Mouse (Mus musculus) hindbrain, postnatal 0 days (tissue): ENCODE measurements around the gene Ppp1r9a. TPM values are rescaled to one million over a fixed set of nuclear protein-coding genes. Genes with fewer than 3 reads are reported as not detected.

ENCODE experiments used
- ATAC-seq: fragments of 200-750 bp; cut with Nextera tagmentation; 2 replicates; pipeline ENCODE4 v1.8.0; 2017; ENCODE audit warnings: mild to moderate bottlenecking, moderate TSS enrichment, moderate library complexity
- DNase-seq: peaks from one replicate; pipeline ENCODE4 v3.0.0-alpha.2; 2015; ENCODE audit warnings: low spot score
- H3K27ac ChIP-seq: fragments of 300-500 bp; sonication (generic); 2 replicates; pipeline ENCODE4 v1.5.1; 2014; ENCODE audit warnings: mild to moderate bottlenecking
- H3K27me3 ChIP-seq: fragments of 300-500 bp; sonication (generic); 2 replicates; pipeline ENCODE4 v1.6.1; 2014; ENCODE audit warnings: low read length, mixed read lengths; ENCODE audit not compliant: insufficient read depth
- H3K36me3 ChIP-seq: fragments of 300-500 bp; sonication (generic); 2 replicates; pipeline ENCODE4 v1.6.1; 2014; ENCODE audit warnings: low read length, mixed read lengths; ENCODE audit not compliant: insufficient read depth
- H3K4me1 ChIP-seq: fragments of 300-500 bp; sonication (generic); 2 replicates; pipeline ENCODE4 v1.6.1; 2014; ENCODE audit warnings: antibody characterized with exemption, low read length, mixed read lengths; ENCODE audit not compliant: insufficient read depth
- H3K4me2 ChIP-seq: fragments of 300-500 bp; sonication (generic); 2 replicates; pipeline ENCODE4 v1.6.1; 2014; ENCODE audit warnings: low read depth, mild to moderate bottlenecking, low read length, moderate library complexity, mixed read lengths
- H3K4me3 ChIP-seq: fragments of 300-500 bp; sonication (generic); 2 replicates; pipeline ENCODE4 v1.5.1; 2014; ENCODE audit warnings: low read length
- H3K9ac ChIP-seq: fragments of 300-500 bp; sonication (generic); replicated peaks from 2 replicates; pipeline ENCODE4 v1.6.1; 2014; ENCODE audit warnings: mild to moderate bottlenecking, low read length, moderate library complexity, mixed read lengths
- H3K9me3 ChIP-seq: fragments of 300-500 bp; sonication (generic); 2 replicates; pipeline ENCODE4 v1.6.1; 2016; ENCODE audit warnings: low read length, mixed read lengths
- CTCF ChIP-seq: IDR thresholded peaks from 2 replicates; pipeline ENCODE4 v1.5.1; 2016; ENCODE audit warnings: antibody characterized with exemption, control low read depth, low read depth
- WGBS: fragments of 180-500 bp; shearing (Covaris S2); extraction: QIAGEN DNeasy Blood & Tissue Kit; methylation state at CpG from one replicate; pipeline ENCODE4 v1.1.7; 2014; 5-methylcytosine and 5-hydroxymethylcytosine counted together
- polyA plus RNA-seq: library from polyadenylated mRNA; unstranded; fragments of >200 nt; fragmentation: Nextera tagmentation; extraction: Ambion mirVana; gene quantifications from 2 replicates; pipeline ENCODE4 v1.2.1, GENCODE M21; 2015
- total RNA-seq: library from RNA; depleted of rRNA; stranded (reverse); fragments of >200 nt; gene quantifications from 2 replicates; pipeline ENCODE4 v1.2.3, GENCODE M21; 2014

The Ppp1r9a gene
- total and polyA plus RNA-seq, 2 experiments from 2014 or later = 39.3 to 44.7 TPM

DNA sequence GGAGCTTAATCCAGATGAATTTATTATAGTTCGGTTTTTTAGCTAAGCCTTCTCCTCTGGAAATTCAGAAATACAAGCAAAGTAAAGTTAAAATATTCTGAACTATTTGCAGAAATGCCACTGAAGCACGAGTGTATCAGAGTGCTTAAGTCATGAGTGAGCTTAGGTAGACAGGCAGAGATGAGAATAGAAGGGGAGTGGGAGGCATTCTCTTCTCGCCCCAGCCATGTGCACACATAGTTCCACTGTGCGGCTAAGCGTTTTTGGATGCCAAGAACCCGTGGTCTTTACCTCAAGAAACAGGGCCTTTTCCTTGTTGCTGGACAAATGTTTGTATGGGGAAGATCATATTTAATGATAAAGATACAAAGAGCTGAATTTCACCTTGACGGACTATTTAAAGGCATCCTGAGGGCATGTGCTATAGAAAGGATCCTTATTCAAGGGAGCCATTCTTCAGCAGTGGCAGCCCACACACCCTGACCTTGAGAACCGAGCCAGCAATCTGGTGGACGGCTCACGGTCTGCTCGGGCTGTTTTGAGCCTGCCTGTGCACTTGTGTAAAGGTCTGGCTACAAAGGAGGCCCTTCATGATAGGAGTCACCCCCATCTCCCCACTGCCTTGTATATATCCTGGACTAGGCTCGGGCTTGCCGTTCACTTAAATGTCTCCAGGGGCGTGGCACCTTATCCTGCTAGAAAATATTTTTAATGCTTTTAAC lies 23.4 kb downstream of the Ppp1r9a start:
- no peak overlapping the region for H3K9ac ChIP-seq
- no peak overlapping the region for H3K4me3 ChIP-seq
- no peaks in the 10 kb centered on the region for H3K9me3 ChIP-seq
- H3K27ac ChIP-seq = no peak overlapping the region
- no peak for TF ChIP-seq CTCF
- H3K27me3 ChIP-seq = no peaks in the 10 kb centered on the region
- no peak; the same call in 1 of the 2 replicates for ATAC-seq
- H3K4me2 ChIP-seq = no peak overlapping the region
- no peaks in the 10 kb centered on the region for H3K4me1 ChIP-seq
- no peak for DNase-seq
- H3K36me3 ChIP-seq = no peaks in the 10 kb centered on the region
- 74% methylated on average over 14 of the region's 14 CpGs for WGBS

- no peaks in the 10 kb centered on the region for H3K4me1 ChIP-seq
- WGBS = 82% methylated on average over 3 of the region's 3 CpGs
These were observed 27.6 kb downstream of the Ppp1r9a start for GRCm38 (mm10) chr6:4930321-4930720.

DNA sequence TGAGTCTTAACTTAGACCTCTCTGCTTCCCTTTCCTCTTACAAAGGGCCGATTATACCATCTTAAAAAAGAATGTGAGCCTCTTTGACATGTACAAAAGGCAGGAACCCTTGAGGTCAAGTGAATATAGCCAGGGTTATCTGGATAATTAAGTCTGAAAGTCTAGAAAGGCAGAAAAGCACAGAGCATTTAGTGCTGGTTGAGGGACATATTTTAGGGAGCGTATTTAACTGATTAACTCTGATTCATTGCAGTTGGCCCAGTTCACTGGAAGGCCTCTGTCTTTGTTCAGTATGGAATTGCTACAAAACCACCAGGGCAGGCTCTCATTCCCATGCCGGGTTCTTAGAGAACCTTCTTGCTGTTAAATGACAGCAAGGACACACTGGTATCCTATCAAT lies 36.2 kb downstream of the Ppp1r9a start:
- Histone ChIP-seq H3K4me2 (no peak overlapping the region), H3K27ac (no peak overlapping the region), H3K36me3 (no peaks in the 10 kb centered on the region), H3K4me3 (no peak overlapping the region), H3K9me3 (no peaks in the 10 kb centered on the region), H3K27me3 (no peaks in the 10 kb centered on the region), H3K9ac (no peak overlapping the region), H3K4me1 (no peaks in the 10 kb centered on the region; the same call in 1 of the 2 replicates)
- WGBS = 33% methylated on average over 3 of the region's 3 CpGs
- TF ChIP-seq CTCF = no peak
- DNase-seq = no peak
- no peak for ATAC-seq

More at GRCm38 (mm10) chr6:4930321-4930720, 27.6 kb downstream of the Ppp1r9a start:
- Histone ChIP-seq H3K4me3 (no peak overlapping the region), H3K9me3 (no peaks in the 10 kb centered on the region), H3K36me3 (no peaks in the 10 kb centered on the region), H3K4me2 (no peak overlapping the region), H3K27ac (no peak overlapping the region), H3K27me3 (no peaks in the 10 kb centered on the region), H3K9ac (no peak overlapping the region)
- DNase-seq = no peak
- no peak for TF ChIP-seq CTCF
- ATAC-seq = no peak

DNA sequence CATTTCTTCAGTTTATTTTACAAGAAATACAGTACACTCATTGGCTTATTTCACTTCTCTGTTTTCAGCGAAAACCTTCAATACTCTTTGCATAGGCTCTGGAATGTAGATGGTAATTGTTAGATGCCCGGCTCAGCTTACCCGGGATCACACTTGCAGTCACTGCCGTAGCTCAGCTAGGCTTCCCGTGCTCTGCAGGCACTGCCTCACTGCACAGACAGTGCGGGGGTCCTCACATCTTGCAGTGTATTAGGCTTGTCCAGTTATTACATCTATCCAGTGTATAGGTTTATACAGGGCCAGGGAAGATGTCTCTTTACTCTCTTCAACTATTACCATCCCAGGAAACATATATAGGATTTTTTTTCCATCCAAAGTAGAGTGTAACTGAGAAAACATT lies 37.4 kb downstream of the Ppp1r9a start:
- Histone ChIP-seq H3K36me3 (no peaks in the 10 kb centered on the region), H3K4me3 (no peak overlapping the region), H3K9ac (no peak overlapping the region), H3K27me3 (no peaks in the 10 kb centered on the region), H3K27ac (no peak overlapping the region), H3K4me1 (no peaks in the 10 kb centered on the region; the same call in 1 of the 2 replicates), H3K9me3 (no peaks in the 10 kb centered on the region), H3K4me2 (no peak overlapping the region)
- 70% methylated on average over 6 of the region's 6 CpGs for WGBS
- DNase-seq (no peak), ATAC-seq (no peak)
- no peak for TF ChIP-seq CTCF

DNA sequence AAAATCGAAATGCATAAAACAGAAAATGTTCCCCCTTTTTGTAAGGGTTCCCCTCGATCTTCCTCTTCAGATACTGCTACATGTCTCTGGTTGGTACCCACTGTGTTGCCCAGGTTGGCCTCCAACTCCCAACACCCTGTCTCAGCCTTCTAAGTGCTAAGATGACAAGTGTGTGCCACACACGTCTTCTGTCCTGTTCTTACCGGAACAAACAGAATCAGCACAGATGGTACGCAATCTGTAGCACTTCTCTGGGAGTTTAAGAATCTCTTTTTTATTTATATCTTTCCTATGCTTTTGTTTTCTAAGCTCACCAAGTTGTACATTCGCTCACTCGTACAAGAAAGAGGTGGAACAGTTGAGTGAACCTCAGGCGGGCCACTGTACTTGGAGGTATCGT lies 37.9 kb downstream of the Ppp1r9a start:
- no peak overlapping the region for H3K9ac ChIP-seq
- H3K27me3 ChIP-seq = no peaks in the 10 kb centered on the region
- DNase-seq = no peak
- WGBS = 91% methylated on average over 9 of the region's 9 CpGs
- no peak for ATAC-seq
- H3K4me3 ChIP-seq = no peak overlapping the region
- H3K9me3 ChIP-seq = no peaks in the 10 kb centered on the region
- no peak for TF ChIP-seq CTCF
- no peak overlapping the region for H3K4me2 ChIP-seq
- H3K36me3 ChIP-seq = no peaks in the 10 kb centered on the region
- H3K4me1 ChIP-seq = no peaks in the 10 kb centered on the region; the same call in 1 of the 2 replicates
- H3K27ac ChIP-seq = no peak overlapping the region

DNA sequence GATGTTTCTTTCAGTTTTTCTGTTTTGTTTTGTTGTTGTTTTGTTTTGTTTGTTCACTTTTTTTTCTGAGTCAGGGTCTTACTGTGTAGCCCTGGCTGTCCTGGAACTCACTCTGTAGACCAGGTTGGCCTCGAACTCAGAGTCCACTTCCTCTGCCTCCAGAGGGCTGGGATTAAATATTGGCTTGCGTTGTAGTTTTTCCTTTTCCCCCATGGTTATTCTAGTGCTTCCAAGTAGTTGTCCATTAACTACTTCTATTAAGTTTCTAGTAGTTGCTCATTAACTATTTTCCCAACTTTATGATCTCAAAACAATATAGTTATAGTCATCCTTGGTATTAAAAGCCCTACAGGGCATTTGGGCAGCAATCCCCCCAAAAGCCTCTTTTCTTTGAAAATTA lies 41.1 kb downstream of the Ppp1r9a start:
- 88% methylated on average over 2 of the region's 2 CpGs for WGBS
- Histone ChIP-seq H3K4me3 (no peak overlapping the region), H3K9me3 (no peaks in the 10 kb centered on the region), H3K36me3 (no peaks in the 10 kb centered on the region), H3K27ac (no peak overlapping the region), H3K4me2 (no peak overlapping the region), H3K9ac (no peak overlapping the region), H3K4me1 (no peaks in the 10 kb centered on the region; the same call in 1 of the 2 replicates), H3K27me3 (no peaks in the 10 kb centered on the region)
- no peak for ATAC-seq
- no peak for DNase-seq
- no peak for TF ChIP-seq CTCF

GRCm38 (mm10) chr6:4948056-4948455 lies 45.3 kb downstream of the Ppp1r9a start:
- Histone ChIP-seq H3K4me2 (no peak overlapping the region), H3K27ac (no peak overlapping the region), H3K4me3 (no peak overlapping the region), H3K4me1 (no peaks in the 10 kb centered on the region), H3K9ac (no peak overlapping the region), H3K27me3 (no peaks in the 10 kb centered on the region), H3K9me3 (no peaks in the 10 kb centered on the region), H3K36me3 (no peaks in the 10 kb centered on the region)
- no peak for TF ChIP-seq CTCF
- ATAC-seq (no peak), DNase-seq (no peak)
- WGBS = 90% methylated on average over 4 of the region's 4 CpGs
